Mouse (Mus musculus) ovary, adult 18-20 months (tissue): ENCODE data around the gene Dhrs4.

Experiments
- DNase-seq: peaks from one replicate; pipeline ENCODE4 v3.0.0; 2022; ENCODE audit warnings: low spot score, mixed read lengths

Gene Dhrs4

GRCm38 (mm10) chr14:55486836-55487235 is 8.3 kb downstream of the Dhrs4 start:
- no peak for DNase-seq

DNA sequence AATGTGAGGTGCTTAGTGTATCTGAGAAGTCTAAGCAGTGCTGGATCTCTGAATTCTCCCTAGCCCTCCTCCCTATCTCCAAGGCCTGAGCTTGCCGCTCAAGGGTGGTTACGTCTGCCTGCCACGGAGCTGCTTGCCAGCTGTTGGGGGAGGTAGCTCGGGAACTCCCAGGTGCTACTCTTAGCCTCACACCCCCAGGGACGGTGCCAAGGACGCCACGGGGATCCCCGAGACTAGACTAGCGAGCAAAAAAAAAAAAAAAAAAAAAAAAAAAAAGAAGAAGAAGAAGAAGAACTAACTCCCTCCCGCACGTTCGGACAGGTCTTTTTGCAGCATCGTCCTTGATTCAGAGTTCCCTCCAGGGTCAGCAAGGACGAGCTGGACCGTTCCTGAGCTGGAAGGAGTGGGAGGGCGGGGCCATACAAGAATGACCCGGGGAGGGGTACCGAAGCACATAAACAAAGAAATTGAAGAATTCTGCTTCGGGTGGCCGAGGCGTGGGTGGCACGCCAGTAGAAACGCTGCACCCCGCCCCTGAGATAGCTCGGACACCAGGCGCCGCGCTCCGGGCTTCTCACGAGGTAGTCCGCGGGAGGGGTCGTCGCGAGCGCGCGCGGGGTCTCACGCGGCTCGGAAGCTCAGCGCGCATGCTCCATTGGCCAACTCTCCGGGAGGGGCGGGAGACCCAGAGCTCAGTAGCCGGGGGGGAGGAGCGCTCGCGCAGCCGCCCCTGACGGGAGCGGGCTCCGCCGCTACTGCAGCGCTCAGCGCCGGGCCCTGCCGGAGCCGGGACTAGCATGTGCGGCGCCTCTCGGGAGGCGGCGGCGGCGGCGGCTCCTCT is 12.0 kb downstream of the Dhrs4 start, which contains the start of gene Carmil3:
TSS of gene Carmil3 (plus strand) at position 291 of the 841 bp plus-strand sequence.
- DNase-seq: peak; percentile 71

GRCm38 (mm10) chr14:55491291-55491833 is 12.8 kb downstream of the Dhrs4 start:
- DNase-seq: peak; percentile 66

GRCm38 (mm10) chr14:55492103-55492502 is 13.5 kb downstream of the Dhrs4 start:
- no peak for DNase-seq

DNA sequence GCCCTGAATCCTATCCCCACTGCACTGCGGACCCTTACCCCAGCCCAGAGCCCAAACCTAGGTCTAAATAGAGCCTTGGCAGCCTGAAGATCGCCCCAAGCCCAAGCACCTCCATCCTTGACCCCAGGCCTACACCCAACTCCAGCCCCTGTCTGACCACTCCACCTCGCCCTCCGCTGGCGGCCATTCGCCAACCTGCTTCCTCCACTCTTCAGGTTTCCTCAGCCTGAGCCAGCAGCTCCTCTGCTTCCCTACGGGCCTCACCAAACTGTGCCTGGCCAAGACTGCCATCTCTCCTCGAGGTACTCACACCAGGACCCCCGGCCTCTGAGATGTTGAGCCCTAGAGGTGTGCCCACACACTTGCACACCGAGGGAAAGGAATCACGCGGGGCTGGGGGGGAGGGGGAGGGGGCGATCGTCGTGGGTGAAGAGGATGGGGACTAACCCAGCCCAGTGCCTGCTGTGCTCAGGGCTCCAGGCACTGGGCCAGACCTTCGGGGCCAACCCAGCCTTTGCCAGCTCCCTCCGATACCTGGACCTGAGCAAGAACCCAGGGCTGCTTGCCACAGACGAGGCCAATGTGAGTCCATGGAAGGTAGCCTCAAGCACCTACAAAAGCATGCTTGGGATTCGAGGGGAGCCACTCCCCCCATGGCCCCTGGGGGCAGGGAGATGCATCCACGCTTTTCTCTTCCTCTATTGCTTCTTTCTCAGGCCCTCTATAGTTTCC is 17.1 kb downstream of the Dhrs4 start:
- no peak for DNase-seq

GRCm38 (mm10) chr14:55496761-55497448 is 18.3 kb downstream of the Dhrs4 start:
- DNase-seq: no peak

DNA sequence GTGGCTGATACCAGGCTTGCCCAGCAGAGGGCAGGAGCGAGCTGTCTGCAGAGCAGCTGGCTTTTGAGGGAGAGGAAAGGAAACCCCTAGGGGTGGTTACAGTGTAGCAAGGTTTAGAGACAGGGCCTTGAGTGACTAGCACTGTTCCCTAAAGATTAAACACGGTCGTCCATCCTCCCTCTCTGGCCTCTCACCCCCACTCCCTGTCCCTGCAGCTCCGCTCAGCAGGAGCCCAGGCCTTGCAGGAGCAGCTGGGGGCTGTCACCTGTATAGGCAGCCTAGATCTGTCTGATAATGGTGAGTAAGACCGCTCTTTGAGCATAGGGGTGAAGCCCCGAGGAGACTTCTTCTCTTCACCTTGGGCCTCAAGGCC is 18.9 kb downstream of the Dhrs4 start:
- peak; percentile 67 for DNase-seq

GRCm38 (mm10) chr14:55505612-55506011 is 27.1 kb downstream of the Dhrs4 start:
- DNase-seq: no peak

DNA sequence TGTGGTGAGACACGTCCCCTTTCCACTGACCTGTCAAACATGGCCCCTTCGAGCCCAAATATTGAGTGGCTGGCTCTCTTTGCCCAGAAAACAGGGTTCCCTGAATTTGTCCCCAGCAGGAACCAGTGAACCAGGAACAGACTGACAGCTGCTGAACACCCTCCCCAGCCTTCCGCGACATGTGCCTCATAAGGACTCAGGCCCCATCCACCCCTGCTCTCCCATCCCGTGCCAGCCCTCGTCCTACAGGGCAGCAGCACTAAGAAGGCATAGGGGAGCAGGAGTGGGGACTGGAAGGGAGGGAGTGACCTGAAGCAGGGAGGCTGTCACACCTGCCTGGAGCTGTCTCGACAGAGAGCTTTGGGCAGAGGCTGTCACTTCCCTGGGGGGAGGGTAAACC is 29.2 kb downstream of the Dhrs4 start:
- no peak for DNase-seq

DNA sequence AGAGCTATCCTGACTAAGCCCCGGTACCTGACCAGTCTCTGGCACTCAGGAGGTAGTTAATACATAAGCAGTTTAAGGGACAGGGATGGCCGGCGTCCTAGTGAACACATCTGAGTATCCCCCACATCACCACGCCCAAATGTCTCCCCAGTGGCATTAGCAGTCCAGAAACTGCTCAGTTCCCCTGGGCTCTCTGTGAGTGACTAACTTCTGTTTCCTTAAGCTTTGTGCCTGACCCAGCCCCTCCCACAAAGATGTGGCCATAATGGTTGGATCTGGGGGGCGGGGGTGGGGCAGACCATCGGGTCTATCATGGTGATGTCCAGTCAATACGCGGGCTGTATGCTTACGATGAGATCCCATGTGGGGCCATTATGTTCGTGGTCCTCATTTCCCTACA is 31.0 kb downstream of the Dhrs4 start:
- no peak for DNase-seq

GRCm38 (mm10) chr14:55510125-55510731 is 31.7 kb downstream of the Dhrs4 start, which contains the start of gene Cpne6:
Gene Cpne6 (plus strand): TSS chr14:55510445.
- DNase-seq: no peak

DNA sequence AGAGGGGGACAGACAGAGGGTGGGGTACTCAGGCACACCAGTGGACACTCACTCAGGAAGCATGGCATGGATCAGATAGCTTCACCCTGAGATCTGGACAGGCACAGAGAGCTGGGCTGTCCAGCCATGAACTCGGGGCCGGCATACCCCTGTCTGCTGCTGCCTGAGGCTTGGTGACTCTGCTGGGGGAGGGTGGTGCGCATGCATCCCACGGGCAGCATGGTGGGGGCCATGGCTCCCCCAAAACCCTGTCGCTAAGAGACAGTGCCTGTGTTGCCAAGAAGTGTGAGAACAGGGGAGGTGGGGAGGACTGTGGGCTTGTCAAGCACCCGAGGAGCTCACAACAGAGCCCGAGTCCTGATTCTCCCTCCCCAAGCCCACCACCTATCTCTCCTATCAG is 32.5 kb downstream of the Dhrs4 start:
- DNase-seq: no peak

GRCm38 (mm10) chr14:55513927-55514326 is 35.4 kb downstream of the Dhrs4 start:
- DNase-seq: no peak

DNA sequence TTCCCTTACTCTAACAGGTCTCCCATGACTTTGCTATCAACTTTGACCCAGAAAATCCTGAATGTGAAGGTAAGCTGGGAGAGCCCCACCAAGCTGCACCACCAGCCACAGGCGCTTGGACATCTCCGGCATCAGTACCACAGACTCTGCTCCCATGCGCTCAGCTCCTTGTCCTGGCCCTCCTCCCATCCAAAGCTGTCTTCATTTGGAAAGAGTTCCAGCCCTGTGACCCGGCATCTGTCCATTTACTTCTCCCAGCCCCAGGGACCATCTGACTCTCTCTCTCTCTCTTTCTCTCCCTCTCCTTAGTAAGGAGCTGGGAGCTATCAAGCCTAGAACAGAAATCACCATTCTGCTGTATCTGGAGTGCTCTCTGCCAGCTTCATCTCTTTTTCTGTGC is 37.3 kb downstream of the Dhrs4 start:
- no peak for DNase-seq

GRCm38 (mm10) chr14:55518897-55519296 is 40.3 kb downstream of the Dhrs4 start:
- no peak for DNase-seq

GRCm38 (mm10) chr14:55519604-55520003 is 41.0 kb downstream of the Dhrs4 start:
- DNase-seq: no peak

GRCm38 (mm10) chr14:55520451-55521361 is 42.1 kb downstream of the Dhrs4 start:
- no peak for DNase-seq

GRCm38 (mm10) chr14:55524062-55524461 is 45.5 kb downstream of the Dhrs4 start:
- no peak for DNase-seq

GRCm38 (mm10) chr14:55524785-55525184 is 46.2 kb downstream of the Dhrs4 start, which contains the start of gene Nrl:
Gene Nrl (minus strand): TSS chr14:55524981.
- DNase-seq: no peak

GRCm38 (mm10) chr14:55526674-55527073 is 48.1 kb downstream of the Dhrs4 start:
- DNase-seq: no peak

DNA sequence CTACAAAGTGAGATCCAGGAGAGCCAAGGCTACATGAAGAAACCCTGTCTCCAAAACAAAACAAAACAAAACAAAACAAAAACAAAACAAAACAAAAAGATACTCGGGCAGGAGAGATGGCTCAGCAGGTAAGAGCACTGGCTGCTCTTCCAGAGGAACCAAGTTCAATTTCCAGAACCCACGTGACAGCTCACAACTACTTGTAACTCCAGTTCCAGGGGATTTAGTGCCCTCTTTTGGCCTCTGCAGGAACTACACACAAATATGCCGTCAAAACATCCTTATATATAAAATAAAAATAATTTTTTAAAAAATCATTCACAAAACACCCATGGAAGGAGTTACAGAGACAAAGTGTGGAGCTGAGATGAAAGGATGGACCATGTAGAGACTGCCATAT is 49.4 kb downstream of the Dhrs4 start:
- no peak for DNase-seq
